Mouse (Mus musculus): ENCODE results near the gene Ptpru. TPM values are rescaled to one million over a fixed set of nuclear protein-coding genes. Genes with fewer than 3 reads are reported as not detected.

Ptpru gene
- polyA plus RNA-seq, 1 experiment from 2014 or later: 3.1 TPM

GRCm38 (mm10) chr4:131832759-131833407, 5.2 kb downstream of the Ptpru start:
- no peaks in the 10 kb centered on the region for H3K4me1 ChIP-seq (replicated peaks; ENCODE audit: control insufficient read depth, insufficient read depth)
- 82% methylated on average over 3 of the region's 3 CpGs for WGBS
- TF ChIP-seq EP300 (optimal IDR thresholded peaks at IDR 0.05): no peak
- no peak for TF ChIP-seq CTCF (IDR thresholded peaks at IDR 0.05; ENCODE audit: low read depth)
- no peak overlapping the region for H3K27ac ChIP-seq (replicated peaks)
- no peaks in the 10 kb centered on the region for H3K27me3 ChIP-seq (ENCODE audit: control insufficient read depth, insufficient read depth, low read length)
- H3K9ac ChIP-seq (ENCODE audit: low read length): no peak overlapping the region
- ATAC-seq (ENCODE audit: low FRiP score, low TSS enrichment): no peak
- no peaks in the 10 kb centered on the region for H3K36me3 ChIP-seq (ENCODE audit: control insufficient read depth, insufficient read depth, low read length)
- H3K4me2 ChIP-seq (replicated peaks; ENCODE audit: low read depth): no peak overlapping the region
- no peak for DNase-seq (ENCODE audit: low spot score)
- no peaks in the 10 kb centered on the region for H3K9me3 ChIP-seq (ENCODE audit: control insufficient read depth, low read length)
- H3K4me3 ChIP-seq (ENCODE audit: low read depth, low read length): no peak overlapping the region

GRCm38 (mm10) chr4:131831546-131832045, 6.5 kb downstream of the Ptpru start:
- H3K9me3 ChIP-seq (ENCODE audit: control insufficient read depth, low read length): no peaks in the 10 kb centered on the region
- no peaks in the 10 kb centered on the region for H3K36me3 ChIP-seq (ENCODE audit: control insufficient read depth, insufficient read depth, low read length)
- WGBS: 49% methylated on average over 5 of the region's 5 CpGs
- no peak overlapping the region for H3K27ac ChIP-seq (replicated peaks)
- H3K9ac ChIP-seq (ENCODE audit: low read length): no peak overlapping the region
- H3K4me3 ChIP-seq (ENCODE audit: low read depth, low read length): no peak overlapping the region
- no peak for DNase-seq (ENCODE audit: low spot score)
- no peaks in the 10 kb centered on the region for H3K4me1 ChIP-seq (replicated peaks; ENCODE audit: control insufficient read depth, insufficient read depth)
- ATAC-seq (ENCODE audit: low FRiP score, low TSS enrichment): no peak
- TF ChIP-seq CTCF (IDR thresholded peaks at IDR 0.05; ENCODE audit: low read depth) (no peak), EP300 (optimal IDR thresholded peaks at IDR 0.05) (no peak)
- H3K4me2 ChIP-seq (replicated peaks; ENCODE audit: low read depth): no peak overlapping the region
- no peaks in the 10 kb centered on the region for H3K27me3 ChIP-seq (ENCODE audit: control insufficient read depth, insufficient read depth, low read length)

DNA sequence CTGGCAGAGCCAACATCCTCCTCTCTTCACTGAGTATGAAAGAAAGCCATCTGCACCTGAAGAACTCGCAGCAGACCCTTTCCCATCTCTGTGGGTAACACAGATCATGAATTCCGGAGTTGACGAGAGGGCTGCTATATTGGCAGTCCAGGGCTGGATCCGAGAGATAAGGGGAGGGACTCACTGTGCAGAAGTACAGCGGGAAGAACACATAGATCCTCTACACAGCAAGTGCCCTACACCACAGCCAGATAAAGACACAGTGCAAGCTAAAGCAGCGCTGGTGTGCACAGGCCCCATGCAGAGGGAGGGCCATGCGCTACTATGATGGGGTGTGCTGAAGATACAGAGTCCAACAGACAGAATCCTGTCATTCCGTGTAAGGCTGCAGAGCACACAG, 9.0 kb downstream of the Ptpru start:
- H3K36me3 ChIP-seq (ENCODE audit: control insufficient read depth, insufficient read depth, low read length): no peaks in the 10 kb centered on the region
- H3K27me3 ChIP-seq (ENCODE audit: control insufficient read depth, insufficient read depth, low read length): no peaks in the 10 kb centered on the region
- no peak for DNase-seq (ENCODE audit: low spot score)
- no peak overlapping the region for H3K9ac ChIP-seq (ENCODE audit: low read length)
- TF ChIP-seq CTCF (IDR thresholded peaks at IDR 0.05; ENCODE audit: low read depth) (no peak), EP300 (optimal IDR thresholded peaks at IDR 0.05) (no peak)
- H3K9me3 ChIP-seq (ENCODE audit: control insufficient read depth, low read length): no peaks in the 10 kb centered on the region
- H3K27ac ChIP-seq (replicated peaks): no peak overlapping the region
- 75% methylated on average over 8 of the region's 8 CpGs for WGBS
- no peak overlapping the region for H3K4me2 ChIP-seq (replicated peaks; ENCODE audit: low read depth)
- no peaks in the 10 kb centered on the region for H3K4me1 ChIP-seq (replicated peaks; ENCODE audit: control insufficient read depth, insufficient read depth)
- H3K4me3 ChIP-seq (ENCODE audit: low read depth, low read length): no peak overlapping the region
- no peak for ATAC-seq (ENCODE audit: low FRiP score, low TSS enrichment)

DNA sequence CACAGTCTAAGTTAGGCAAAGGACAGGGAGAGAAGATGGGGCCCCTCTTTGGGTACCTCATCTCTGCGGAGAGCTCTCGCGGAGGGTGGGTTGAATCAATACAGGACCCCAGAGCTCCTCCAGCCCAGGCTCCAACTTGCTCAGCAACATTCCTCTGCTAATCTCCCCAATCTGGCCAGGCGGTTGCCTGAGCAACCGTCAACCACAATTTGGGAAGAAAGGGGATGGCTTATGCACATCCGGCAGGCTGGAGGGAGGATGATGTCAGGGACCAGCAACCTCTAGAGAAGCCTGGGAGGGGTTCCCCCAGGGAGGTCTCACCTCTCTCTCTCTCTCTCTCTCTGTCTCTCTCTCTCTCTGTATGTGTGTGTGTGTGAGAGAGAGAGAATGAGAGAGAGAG, 11.2 kb downstream of the Ptpru start:
- peak; percentile 46; the same call in 1 of the 2 replicates for ATAC-seq (ENCODE audit: low FRiP score, low TSS enrichment)

GRCm38 (mm10) chr4:131825830-131826229, 12.3 kb downstream of the Ptpru start:
- H3K4me3 ChIP-seq (ENCODE audit: low read depth, low read length): no peak overlapping the region
- H3K36me3 ChIP-seq (ENCODE audit: control insufficient read depth, insufficient read depth, low read length): no peaks in the 10 kb centered on the region
- DNase-seq (ENCODE audit: low spot score) (peak; percentile 65), ATAC-seq (ENCODE audit: low FRiP score, low TSS enrichment) (no peak)
- H3K27ac ChIP-seq (replicated peaks): no peak overlapping the region
- no peak overlapping the region for H3K4me2 ChIP-seq (replicated peaks; ENCODE audit: low read depth)
- no peaks in the 10 kb centered on the region for H3K4me1 ChIP-seq (replicated peaks; ENCODE audit: control insufficient read depth, insufficient read depth)
- TF ChIP-seq CTCF (IDR thresholded peaks at IDR 0.05; ENCODE audit: low read depth): peak; percentile 73
- TF ChIP-seq EP300 (optimal IDR thresholded peaks at IDR 0.05): no peak
- no peak overlapping the region for H3K9ac ChIP-seq (ENCODE audit: low read length)
- no peaks in the 10 kb centered on the region for H3K27me3 ChIP-seq (ENCODE audit: control insufficient read depth, insufficient read depth, low read length)
- 36% methylated on average over 8 of the region's 8 CpGs for WGBS
- H3K9me3 ChIP-seq (ENCODE audit: control insufficient read depth, low read length): no peaks in the 10 kb centered on the region

More for the DNA sequence above, 11.2 kb downstream of the Ptpru start:
- H3K9me3 ChIP-seq (ENCODE audit: control insufficient read depth, low read length): no peaks in the 10 kb centered on the region
- no peak overlapping the region for H3K4me3 ChIP-seq (ENCODE audit: low read depth, low read length)
- WGBS: 3% methylated on average over 6 of the region's 6 CpGs
- TF ChIP-seq EP300 (optimal IDR thresholded peaks at IDR 0.05) (no peak), CTCF (IDR thresholded peaks at IDR 0.05; ENCODE audit: low read depth) (no peak)
- no peak overlapping the region for H3K9ac ChIP-seq (ENCODE audit: low read length)
- no peaks in the 10 kb centered on the region for H3K27me3 ChIP-seq (ENCODE audit: control insufficient read depth, insufficient read depth, low read length)
- peak; percentile 34 for DNase-seq (ENCODE audit: low spot score)
- no peak overlapping the region for H3K4me2 ChIP-seq (replicated peaks; ENCODE audit: low read depth)
- no peak overlapping the region for H3K27ac ChIP-seq (replicated peaks)
- no peaks in the 10 kb centered on the region for H3K4me1 ChIP-seq (replicated peaks; ENCODE audit: control insufficient read depth, insufficient read depth)
- H3K36me3 ChIP-seq (ENCODE audit: control insufficient read depth, insufficient read depth, low read length): no peaks in the 10 kb centered on the region

GRCm38 (mm10) chr4:131824939-131825338, 13.1 kb downstream of the Ptpru start:
- ATAC-seq (ENCODE audit: low FRiP score, low TSS enrichment): no peak
- Histone ChIP-seq H3K27ac (replicated peaks) (no peak overlapping the region), H3K36me3 (ENCODE audit: control insufficient read depth, insufficient read depth, low read length) (no peaks in the 10 kb centered on the region), H3K9me3 (ENCODE audit: control insufficient read depth, low read length) (no peaks in the 10 kb centered on the region), H3K4me1 (replicated peaks; ENCODE audit: control insufficient read depth, insufficient read depth) (no peaks in the 10 kb centered on the region), H3K9ac (ENCODE audit: low read length) (no peak overlapping the region), H3K27me3 (ENCODE audit: control insufficient read depth, insufficient read depth, low read length) (no peaks in the 10 kb centered on the region), H3K4me2 (replicated peaks; ENCODE audit: low read depth) (no peak overlapping the region), H3K4me3 (ENCODE audit: low read depth, low read length) (no peak overlapping the region)
- WGBS: 53% methylated on average over 3 of the region's 3 CpGs
- no peak for TF ChIP-seq CTCF (IDR thresholded peaks at IDR 0.05; ENCODE audit: low read depth)
- no peak for TF ChIP-seq EP300 (optimal IDR thresholded peaks at IDR 0.05)
- DNase-seq (ENCODE audit: low spot score): no peak

Data from stomach, postnatal 0 days (tissue).